Mouse (Mus musculus): Measurements from ENCODE around the gene Gm2888.
"Not testable (repeated sequence)": the region's sequence is repeated elsewhere in the genome, so short reads cannot be mapped to it uniquely, and the experiment has no call there.

The Gm2888 gene

DNA sequence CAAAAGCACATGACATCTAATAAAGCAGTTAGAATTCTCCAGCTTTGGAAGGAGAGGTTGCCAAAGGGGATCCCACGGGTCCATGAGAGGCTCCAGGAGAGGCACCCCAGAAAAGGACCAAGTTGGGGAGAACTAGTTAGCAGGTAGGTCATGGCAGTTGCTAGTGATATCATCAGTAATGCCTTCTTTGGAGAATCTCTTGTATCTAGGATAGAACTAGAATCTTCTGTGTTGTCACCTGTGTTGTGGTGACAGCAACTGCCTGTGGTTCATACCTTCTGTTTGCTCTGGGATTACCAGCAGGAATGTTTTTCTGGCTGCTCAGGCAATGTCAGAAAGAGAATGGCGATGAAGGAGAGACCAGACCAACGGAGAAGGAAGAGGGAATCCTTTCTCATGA lies at the start of gene Gm2888:
Gene Gm2888, plus strand, starts transcription at position 301 of the 400 bp plus-strand sequence.
- DNase-seq = not testable (repeated sequence)

DNA sequence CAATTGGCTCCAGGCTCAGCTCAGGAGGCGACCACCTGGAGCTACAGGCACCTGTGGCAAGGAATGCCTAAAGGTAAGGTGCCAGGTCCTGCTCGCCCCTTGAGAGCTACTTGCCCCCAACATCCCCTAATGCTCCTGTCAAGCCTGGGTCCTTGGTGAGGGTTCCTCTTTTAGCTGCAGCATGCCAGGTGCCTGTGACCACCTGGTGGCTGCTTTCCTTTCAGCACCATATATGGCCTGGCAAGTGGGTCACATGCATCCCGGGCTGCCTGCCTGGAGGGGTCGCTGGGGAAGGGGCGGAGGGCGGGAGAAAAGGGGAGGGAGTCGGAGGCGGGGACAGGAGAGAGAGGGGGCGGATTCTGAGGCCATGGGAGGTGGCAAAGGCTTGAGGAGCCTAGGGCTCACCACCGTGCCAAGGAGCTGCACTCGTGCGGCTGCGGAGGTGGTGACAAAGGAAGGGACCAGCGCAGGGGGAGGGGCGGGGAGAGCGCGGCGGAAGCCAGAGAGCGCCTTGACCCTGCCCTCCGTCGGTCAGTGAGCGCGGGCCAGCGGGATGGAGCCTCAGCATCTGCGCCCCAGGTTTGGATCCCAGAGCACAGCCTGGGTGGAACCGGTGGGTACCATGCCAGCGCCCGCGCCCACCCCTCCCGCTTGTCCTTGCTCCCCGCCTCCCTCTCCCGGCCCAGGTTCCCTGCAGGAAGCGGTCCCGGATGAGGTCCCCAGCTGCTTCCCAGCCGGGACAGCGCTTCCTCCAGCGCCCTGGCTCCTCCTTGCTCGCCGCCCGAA lies 19.1 kb downstream of the Gm2888 start, which contains the start of gene Gm2897:
Gene Gm2897, plus strand, starts transcription at position 559 of the 786 bp plus-strand sequence.
- DNase-seq = peak; percentile 19 to 47

DNA sequence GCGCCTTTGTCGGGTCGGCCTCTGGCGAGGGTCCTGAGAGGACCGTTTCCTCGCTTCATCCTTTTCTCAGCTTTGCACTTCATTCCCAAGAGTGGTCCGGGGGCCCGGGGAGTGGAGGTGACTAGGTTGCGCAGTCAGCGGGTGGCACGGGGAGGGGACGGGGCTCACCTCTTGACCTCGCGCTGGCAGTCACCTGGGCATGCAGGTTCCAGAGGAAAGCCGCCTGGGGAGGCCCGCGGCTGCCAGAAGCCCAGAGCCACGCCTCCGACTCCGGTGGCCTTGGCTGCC lies 19.7 kb downstream of the Gm2888 start:
- DNase-seq = peak; percentile 34 to 42

DNA sequence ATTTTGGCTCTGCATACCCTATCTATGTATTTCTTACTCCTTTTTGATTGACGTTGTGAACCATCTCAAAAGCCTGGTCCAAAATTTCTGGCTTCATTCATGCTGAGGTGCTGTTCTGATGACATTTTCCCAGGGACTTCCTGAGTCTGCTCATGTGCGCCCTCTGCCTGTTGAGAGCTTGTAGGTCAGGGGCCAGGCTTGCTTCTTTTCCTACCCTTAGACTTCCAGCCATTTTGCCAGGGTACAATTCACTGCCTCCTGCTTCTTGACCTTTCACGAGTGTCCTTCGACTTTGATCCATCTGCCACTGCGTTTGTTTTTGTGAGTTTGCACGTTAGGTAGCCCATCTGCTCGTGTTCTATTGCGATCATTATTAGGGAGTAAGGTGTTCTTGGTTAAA lies 20.3 kb downstream of the Gm2888 start:
- peak; percentile 20 to 22 for DNase-seq
